Mouse (Mus musculus): ENCODE data around the gene Sart1. TPM values are rescaled to one million over a fixed set of nuclear protein-coding genes. Genes with fewer than 3 reads are reported as not detected.

Gene Sart1
- polyA plus RNA-seq, 1 experiment from 2014 or later: 69.1 TPM

GRCm38 (mm10) chr19:5421784-5422183 lies 33.3 kb upstream of the Sart1 start:
- no peak overlapping the region for H3K9ac ChIP-seq (ENCODE audit: low read length)
- H3K4me3 ChIP-seq (ENCODE audit: low read depth, low read length): no peak overlapping the region
- no peaks in the 10 kb centered on the region for H3K9me3 ChIP-seq (ENCODE audit: control insufficient read depth, low read length)
- H3K36me3 ChIP-seq (ENCODE audit: control insufficient read depth, insufficient read depth, low read length): peaks cover 41% of the 10 kb centered on the region
- peaks cover 19% of the 10 kb centered on the region for H3K4me1 ChIP-seq (replicated peaks; ENCODE audit: control insufficient read depth, insufficient read depth, low read length)
- H3K27me3 ChIP-seq (replicated peaks; ENCODE audit: control insufficient read depth, insufficient read depth, low read length): no peaks in the 10 kb centered on the region
- DNase-seq (ENCODE audit: low spot score) (no peak), ATAC-seq (replicated peaks; ENCODE audit: low FRiP score, low TSS enrichment, low read depth) (no peak)
- no peak overlapping the region for H3K4me2 ChIP-seq (ENCODE audit: low read length)
- no peak overlapping the region for H3K27ac ChIP-seq (ENCODE audit: low read depth)
- WGBS: 83% methylated on average over 5 of the region's 5 CpGs

DNA sequence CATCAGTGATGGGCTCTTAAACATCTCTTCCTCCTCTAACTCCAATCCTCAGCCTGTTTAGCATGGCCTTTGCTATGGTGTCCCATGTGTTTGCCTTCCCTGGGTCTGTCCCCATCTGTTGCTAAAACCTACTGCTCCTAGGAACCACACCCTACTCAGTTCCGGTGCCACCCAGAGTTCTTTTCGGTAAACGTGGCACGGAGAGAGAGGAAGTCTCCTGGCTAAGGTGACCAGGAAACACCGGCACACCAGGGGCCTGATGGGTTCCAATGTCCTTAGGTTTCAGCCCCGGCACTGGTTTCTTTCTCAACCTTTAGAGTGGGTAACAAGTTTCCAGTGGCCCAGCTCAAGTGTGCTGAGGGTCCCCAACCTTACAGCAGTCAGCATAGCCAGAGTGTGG lies 32.1 kb upstream of the Sart1 start:
- no peak overlapping the region for H3K4me3 ChIP-seq (ENCODE audit: low read depth, low read length)
- peaks cover 32% of the 10 kb centered on the region for H3K36me3 ChIP-seq (ENCODE audit: control insufficient read depth, insufficient read depth, low read length)
- no peaks in the 10 kb centered on the region for H3K27me3 ChIP-seq (replicated peaks; ENCODE audit: control insufficient read depth, insufficient read depth, low read length)
- ATAC-seq (replicated peaks; ENCODE audit: low FRiP score, low TSS enrichment, low read depth) (no peak), DNase-seq (ENCODE audit: low spot score) (no peak)
- peaks cover 7% of the 10 kb centered on the region for H3K4me1 ChIP-seq (replicated peaks; ENCODE audit: control insufficient read depth, insufficient read depth, low read length)
- WGBS: 94% methylated on average over 6 of the region's 6 CpGs
- no peak overlapping the region for H3K4me2 ChIP-seq (ENCODE audit: low read length)
- no peak overlapping the region for H3K27ac ChIP-seq (ENCODE audit: low read depth)
- no peaks in the 10 kb centered on the region for H3K9me3 ChIP-seq (ENCODE audit: control insufficient read depth, low read length)
- no peak overlapping the region for H3K9ac ChIP-seq (ENCODE audit: low read length)

GRCm38 (mm10) chr19:5419630-5420029 lies 31.1 kb upstream of the Sart1 start:
- H3K4me1 ChIP-seq (replicated peaks; ENCODE audit: control insufficient read depth, insufficient read depth, low read length): peaks cover 7% of the 10 kb centered on the region

GRCm38 (mm10) chr19:5418750-5419466 lies 30.4 kb upstream of the Sart1 start:
- DNase-seq (ENCODE audit: low spot score): no peak
- ATAC-seq (replicated peaks; ENCODE audit: low FRiP score, low TSS enrichment, low read depth): no peak
- Histone ChIP-seq H3K4me1 (replicated peaks; ENCODE audit: control insufficient read depth, insufficient read depth, low read length) (peaks cover 7% of the 10 kb centered on the region), H3K9ac (ENCODE audit: low read length) (no peak overlapping the region), H3K4me2 (ENCODE audit: low read length) (no peak overlapping the region), H3K27me3 (replicated peaks; ENCODE audit: control insufficient read depth, insufficient read depth, low read length) (no peaks in the 10 kb centered on the region), H3K9me3 (ENCODE audit: control insufficient read depth, low read length) (no peaks in the 10 kb centered on the region), H3K4me3 (ENCODE audit: low read depth, low read length) (no peak overlapping the region), H3K27ac (ENCODE audit: low read depth) (no peak overlapping the region), H3K36me3 (ENCODE audit: control insufficient read depth, insufficient read depth, low read length) (peaks cover 32% of the 10 kb centered on the region)
- 88% methylated on average over 8 of the region's 8 CpGs for WGBS

More at GRCm38 (mm10) chr19:5419630-5420029, 31.1 kb upstream of the Sart1 start:
- Histone ChIP-seq H3K27me3 (replicated peaks; ENCODE audit: control insufficient read depth, insufficient read depth, low read length) (no peaks in the 10 kb centered on the region), H3K9me3 (ENCODE audit: control insufficient read depth, low read length) (no peaks in the 10 kb centered on the region), H3K4me2 (ENCODE audit: low read length) (no peak overlapping the region), H3K9ac (ENCODE audit: low read length) (no peak overlapping the region), H3K36me3 (ENCODE audit: control insufficient read depth, insufficient read depth, low read length) (peaks cover 32% of the 10 kb centered on the region), H3K4me3 (ENCODE audit: low read depth, low read length) (no peak overlapping the region), H3K27ac (ENCODE audit: low read depth) (no peak overlapping the region)
- ATAC-seq (replicated peaks; ENCODE audit: low FRiP score, low TSS enrichment, low read depth): no peak
- no peak for DNase-seq (ENCODE audit: low spot score)
- 86% methylated on average over 9 of the region's 9 CpGs for WGBS

GRCm38 (mm10) chr19:5414534-5414957 lies 26.0 kb upstream of the Sart1 start:
- ATAC-seq (replicated peaks; ENCODE audit: low FRiP score, low TSS enrichment, low read depth): no peak
- H3K4me2 ChIP-seq (ENCODE audit: low read length): no peak overlapping the region
- no peak overlapping the region for H3K9ac ChIP-seq (ENCODE audit: low read length)
- H3K4me1 ChIP-seq (replicated peaks; ENCODE audit: control insufficient read depth, insufficient read depth, low read length): no peaks in the 10 kb centered on the region
- no peaks in the 10 kb centered on the region for H3K36me3 ChIP-seq (ENCODE audit: control insufficient read depth, insufficient read depth, low read length)
- H3K27ac ChIP-seq (ENCODE audit: low read depth): no peak overlapping the region
- DNase-seq (ENCODE audit: low spot score): no peak
- no peak overlapping the region for H3K4me3 ChIP-seq (ENCODE audit: low read depth, low read length)
- WGBS: 68% methylated on average over 2 of the region's 2 CpGs
- H3K9me3 ChIP-seq (ENCODE audit: control insufficient read depth, low read length): no peaks in the 10 kb centered on the region
- H3K27me3 ChIP-seq (replicated peaks; ENCODE audit: control insufficient read depth, insufficient read depth, low read length): no peaks in the 10 kb centered on the region

DNA sequence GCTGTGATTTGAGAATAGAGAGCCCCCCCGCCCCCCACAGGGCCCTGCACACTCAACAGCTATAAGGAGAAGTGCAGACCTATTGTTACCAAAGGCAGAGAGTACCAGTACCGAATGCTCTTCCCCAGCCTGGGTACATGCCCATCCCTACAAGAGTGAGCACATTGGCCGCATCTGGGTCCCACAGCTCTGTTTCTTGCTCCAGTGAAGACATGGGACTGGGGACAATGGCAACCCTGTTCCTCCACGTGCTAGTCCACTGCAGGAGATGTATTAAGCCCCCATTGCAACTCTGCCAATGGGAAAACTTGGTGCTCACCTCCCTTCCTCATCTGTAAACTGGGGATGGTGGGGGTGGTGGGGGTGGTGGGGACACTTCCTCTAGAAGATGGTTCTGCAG lies 25.3 kb upstream of the Sart1 start:
- ATAC-seq (replicated peaks; ENCODE audit: low FRiP score, low TSS enrichment, low read depth) (no peak), DNase-seq (ENCODE audit: low spot score) (no peak)
- H3K9ac ChIP-seq (ENCODE audit: low read length): no peak overlapping the region
- H3K27me3 ChIP-seq (replicated peaks; ENCODE audit: control insufficient read depth, insufficient read depth, low read length): no peaks in the 10 kb centered on the region
- H3K4me1 ChIP-seq (replicated peaks; ENCODE audit: control insufficient read depth, insufficient read depth, low read length): no peaks in the 10 kb centered on the region
- no peak overlapping the region for H3K4me3 ChIP-seq (ENCODE audit: low read depth, low read length)
- H3K36me3 ChIP-seq (ENCODE audit: control insufficient read depth, insufficient read depth, low read length): no peaks in the 10 kb centered on the region
- H3K9me3 ChIP-seq (ENCODE audit: control insufficient read depth, low read length): no peaks in the 10 kb centered on the region
- H3K27ac ChIP-seq (ENCODE audit: low read depth): no peak overlapping the region
- WGBS: 74% methylated on average over 4 of the region's 4 CpGs
- no peak overlapping the region for H3K4me2 ChIP-seq (ENCODE audit: low read length)

GRCm38 (mm10) chr19:5411961-5412360 lies 23.5 kb upstream of the Sart1 start:
- ATAC-seq (replicated peaks; ENCODE audit: low FRiP score, low TSS enrichment, low read depth) (no peak), DNase-seq (ENCODE audit: low spot score) (no peak)
- WGBS: 67% methylated on average over 5 of the region's 5 CpGs
- no peaks in the 10 kb centered on the region for H3K27me3 ChIP-seq (replicated peaks; ENCODE audit: control insufficient read depth, insufficient read depth, low read length)
- no peak overlapping the region for H3K9ac ChIP-seq (ENCODE audit: low read length)
- no peak overlapping the region for H3K4me2 ChIP-seq (ENCODE audit: low read length)
- H3K27ac ChIP-seq (ENCODE audit: low read depth): no peak overlapping the region
- H3K36me3 ChIP-seq (ENCODE audit: control insufficient read depth, insufficient read depth, low read length): no peaks in the 10 kb centered on the region
- H3K4me1 ChIP-seq (replicated peaks; ENCODE audit: control insufficient read depth, insufficient read depth, low read length): 0 out of 2 replicates have a peak, but pooled peaks cover 9% of the 10 kb centered on the region
- H3K4me3 ChIP-seq (ENCODE audit: low read depth, low read length): no peak overlapping the region
- H3K9me3 ChIP-seq (ENCODE audit: control insufficient read depth, low read length): no peaks in the 10 kb centered on the region

- H3K27me3 ChIP-seq (replicated peaks; ENCODE audit: control insufficient read depth, insufficient read depth, low read length): no peaks in the 10 kb centered on the region
- H3K4me2 ChIP-seq (ENCODE audit: low read length): no peak overlapping the region
- no peak for ATAC-seq (replicated peaks; ENCODE audit: low FRiP score, low TSS enrichment, low read depth)
- no peak overlapping the region for H3K4me3 ChIP-seq (ENCODE audit: low read depth, low read length)
- H3K4me1 ChIP-seq (replicated peaks; ENCODE audit: control insufficient read depth, insufficient read depth, low read length): 0 out of 2 replicates have a peak, but pooled peaks cover 9% of the 10 kb centered on the region
- H3K9ac ChIP-seq (ENCODE audit: low read length): no peak overlapping the region
- no peak overlapping the region for H3K27ac ChIP-seq (ENCODE audit: low read depth)
- WGBS: 90% methylated on average over 5 of the region's 5 CpGs
- H3K36me3 ChIP-seq (ENCODE audit: control insufficient read depth, insufficient read depth, low read length): no peaks in the 10 kb centered on the region
- DNase-seq (ENCODE audit: low spot score): no peak
- no peaks in the 10 kb centered on the region for H3K9me3 ChIP-seq (ENCODE audit: control insufficient read depth, low read length)
Measured at GRCm38 (mm10) chr19:5410641-5411040, 22.1 kb upstream of the Sart1 start.

- Histone ChIP-seq H3K27ac (ENCODE audit: low read depth) (no peak overlapping the region), H3K4me1 (replicated peaks; ENCODE audit: control insufficient read depth, insufficient read depth, low read length) (0 out of 2 replicates have a peak, but pooled peaks cover 9% of the 10 kb centered on the region), H3K4me3 (ENCODE audit: low read depth, low read length) (no peak overlapping the region), H3K9ac (ENCODE audit: low read length) (no peak overlapping the region), H3K36me3 (ENCODE audit: control insufficient read depth, insufficient read depth, low read length) (no peaks in the 10 kb centered on the region), H3K9me3 (ENCODE audit: control insufficient read depth, low read length) (no peaks in the 10 kb centered on the region), H3K27me3 (replicated peaks; ENCODE audit: control insufficient read depth, insufficient read depth, low read length) (no peaks in the 10 kb centered on the region), H3K4me2 (ENCODE audit: low read length) (no peak overlapping the region)
- 76% methylated on average over 5 of the region's 5 CpGs for WGBS
- DNase-seq (ENCODE audit: low spot score) (no peak), ATAC-seq (replicated peaks; ENCODE audit: low FRiP score, low TSS enrichment, low read depth) (no peak)
Measured at GRCm38 (mm10) chr19:5409068-5409467, 20.6 kb upstream of the Sart1 start.
